Mouse (Mus musculus): ENCODE results near the gene Sh3gl2.

The Sh3gl2 gene

GRCm38 (mm10) chr4:85619261-85619660, 414.3 kb downstream of the Sh3gl2 start:
- no peak for DNase-seq

DNA sequence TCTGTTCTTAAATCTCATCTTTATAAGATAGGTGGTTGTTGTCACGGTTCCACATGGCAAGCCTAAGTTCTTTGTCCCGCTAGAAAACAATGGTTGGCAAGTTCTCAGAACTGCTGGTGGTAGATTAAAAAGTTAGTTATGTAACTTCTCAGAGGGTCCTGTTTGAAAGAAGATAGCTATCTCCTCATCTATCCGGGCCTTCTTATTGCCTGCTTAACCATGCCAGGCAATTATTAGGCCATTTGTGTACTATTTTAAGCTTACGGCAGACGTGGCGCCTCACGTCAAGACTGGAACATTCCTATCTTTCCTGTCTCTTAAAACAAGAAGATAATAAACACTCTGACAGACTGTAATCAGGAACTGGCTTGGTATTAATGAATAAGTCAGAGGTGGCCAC, 424.5 kb downstream of the Sh3gl2 start:
- no peak for DNase-seq

DNA sequence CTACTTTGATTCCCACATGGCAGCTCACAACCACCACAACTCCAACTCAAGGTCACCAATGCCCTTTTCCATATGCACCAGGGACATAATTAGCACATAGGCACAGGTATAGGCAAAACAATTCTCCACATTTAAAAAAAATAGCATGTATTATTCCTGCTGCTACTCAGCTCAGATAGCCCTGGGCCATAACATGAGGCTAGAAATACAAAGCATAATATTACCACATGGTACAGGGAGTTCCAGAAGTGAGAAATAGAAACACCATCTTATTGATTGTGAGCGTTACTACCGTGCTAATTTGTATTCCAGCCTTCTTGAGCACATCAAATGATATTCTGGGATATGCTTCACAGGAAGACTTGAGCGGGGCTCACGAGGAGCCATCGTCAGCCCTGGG, 464.3 kb downstream of the Sh3gl2 start:
- DNase-seq, result no peak

- no peak for DNase-seq
Measured at GRCm38 (mm10) chr4:85669735-85670134, 464.8 kb downstream of the Sh3gl2 start.

DNA sequence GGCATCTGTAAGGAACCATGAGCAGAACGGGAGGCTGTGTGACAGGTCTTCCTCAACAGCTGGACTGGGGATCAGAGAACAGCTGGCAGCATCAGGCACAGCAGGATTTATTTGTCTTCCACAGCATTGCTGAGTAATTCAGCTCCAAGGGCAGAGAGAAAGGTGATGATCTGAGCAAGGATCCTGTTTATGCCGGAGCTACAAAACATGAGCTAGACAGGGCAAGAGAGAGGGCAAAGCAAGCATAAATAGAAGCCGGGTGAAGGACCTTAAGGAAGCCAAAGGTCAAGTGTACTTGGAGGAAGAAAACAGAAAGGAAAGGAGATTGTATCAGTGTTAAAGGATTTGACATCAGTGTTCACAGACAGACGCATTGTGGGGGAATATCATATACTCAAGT, 467.4 kb downstream of the Sh3gl2 start:
- DNase-seq, result no peak

DNA sequence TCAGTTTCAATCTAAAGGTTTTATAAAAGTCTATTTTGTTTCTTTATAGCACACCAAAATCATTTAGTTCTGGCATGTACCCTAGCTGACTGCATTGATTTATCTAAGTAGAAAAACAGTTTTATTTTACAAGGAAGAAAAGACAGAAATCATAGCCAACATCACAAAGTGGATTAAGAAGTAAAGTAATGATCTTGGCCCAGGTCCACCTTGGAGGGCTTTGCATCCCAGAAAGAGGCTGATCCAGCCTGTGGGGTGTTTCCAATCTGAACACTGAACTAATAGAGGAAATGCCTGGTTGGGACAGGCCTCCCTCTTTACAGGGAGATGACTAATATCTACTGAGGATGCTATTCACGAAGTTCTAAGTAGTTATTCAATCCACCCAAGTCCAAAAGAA, 472.7 kb downstream of the Sh3gl2 start:
- DNase-seq, result no peak

DNA sequence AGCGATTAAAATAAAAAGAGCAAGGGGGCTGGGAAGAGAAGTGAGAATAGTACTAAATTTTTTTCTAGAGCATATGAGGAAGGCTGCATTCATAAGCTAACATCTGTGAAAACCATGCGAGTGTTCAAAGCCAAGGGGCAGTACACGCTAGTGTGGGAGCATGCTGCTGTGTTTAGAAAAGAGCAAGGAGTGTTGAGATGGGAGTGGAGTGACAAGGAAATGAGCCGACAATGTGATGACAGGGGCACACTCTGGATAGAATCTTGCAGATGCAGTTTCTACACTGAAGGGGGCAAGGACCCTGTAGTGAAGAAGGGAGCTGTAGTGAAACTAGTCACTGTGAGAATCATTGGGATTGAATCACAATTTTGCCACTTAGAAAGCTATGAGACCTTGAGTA, 481.2 kb downstream of the Sh3gl2 start:
- DNase-seq, result no peak
